In genomic region chr11:43979406-43979805, GRCm38 (mm10) we compare ENCODE assay signal across 25 mouse cellular contexts.
DNase-seq lines count a peak whose midpoint lies in the region; ATAC-seq and TF ChIP-seq lines count a peak whose summit lies in the region.
"Had no signal": no experiment of that assay in that cellular context is flagged by ENCODE, and none has a peak within 500 bp of the region (broad histone marks: within the 10 kb centered on the region; RNA-seq: fewer than 3 reads in every experiment).

No protein-coding gene starts in this region.

- no peak overlapping the region for H3K27ac ChIP-seq in forebrain, embryonic 13.5 days
- no peak overlapping the region for H3K27ac ChIP-seq in forebrain, embryonic 10.5 days
- 0 out of 2 replicates have a peak overlapping the region, but pooled peaks have one; percentile 5 for H3K27ac ChIP-seq in forebrain, embryonic 15.5 days (replicated peaks)
- H3K27ac ChIP-seq in forebrain, embryonic 12.5 days: no peak overlapping the region
- H3K27ac ChIP-seq in forebrain, postnatal 0 days (ENCODE audit: low read depth, low read length): no peak overlapping the region
- H3K27ac ChIP-seq: embryonic facial prominence, embryonic 10.5 days; embryonic facial prominence, embryonic 12.5 days had no signal

- no peak overlapping the region for H3K9ac ChIP-seq in forebrain, embryonic 13.5 days
- H3K9ac ChIP-seq in forebrain, embryonic 15.5 days (replicated peaks): no peak overlapping the region
- H3K9ac ChIP-seq in forebrain, embryonic 12.5 days: no peak overlapping the region
- H3K9ac ChIP-seq in forebrain, postnatal 0 days: no peak overlapping the region
- H3K9ac ChIP-seq: embryonic facial prominence, embryonic 12.5 days had no signal

- ATAC-seq in forebrain, embryonic 13.5 days: peak; percentile 24; the same call in 1 of the 2 replicates
- peak; percentile 66 for ATAC-seq in forebrain, embryonic 15.5 days (replicated peaks)
- ATAC-seq in forebrain, embryonic 12.5 days (ENCODE audit: low FRiP score): no peak
- ATAC-seq in forebrain, postnatal 0 days: 0 out of 2 replicates have a peak, but pooled peaks have one; percentile 18
- ATAC-seq: activated CD4-positive, CD25-positive, alpha-beta regulatory T cell, adult 4 months; CD4-positive, CD25-positive, alpha-beta regulatory T cell, adult 4 months; Patski had no signal

- no peak overlapping the region for H3K4me2 ChIP-seq in forebrain, embryonic 13.5 days
- no peak overlapping the region for H3K4me2 ChIP-seq in forebrain, embryonic 15.5 days (replicated peaks)
- no peak overlapping the region for H3K4me2 ChIP-seq in forebrain, embryonic 12.5 days
- no peak overlapping the region for H3K4me2 ChIP-seq in forebrain, postnatal 0 days (ENCODE audit: low read depth)
- H3K4me2 ChIP-seq: embryonic facial prominence, embryonic 12.5 days had no signal

- TF ChIP-seq CTCF in brain, embryonic 14.5 days (IDR thresholded peaks at IDR 0.05; ENCODE audit: borderline replicate concordance, extremely low read depth, insufficient read depth, insufficient read length): no peak
- TF ChIP-seq CTCF in forebrain, postnatal 0 days (IDR thresholded peaks at IDR 0.05; ENCODE audit: low read depth): no peak

- H3K36me3 ChIP-seq in forebrain, embryonic 13.5 days (ENCODE audit: poor library complexity, severe bottlenecking): no peaks in the 10 kb centered on the region
- no peaks in the 10 kb centered on the region for H3K36me3 ChIP-seq in forebrain, embryonic 10.5 days (replicated peaks)
- no peaks in the 10 kb centered on the region for H3K36me3 ChIP-seq in forebrain, embryonic 15.5 days
- no peaks in the 10 kb centered on the region for H3K36me3 ChIP-seq in forebrain, embryonic 12.5 days (replicated peaks)
- no peaks in the 10 kb centered on the region for H3K36me3 ChIP-seq in forebrain, postnatal 0 days (ENCODE audit: insufficient read depth)
- H3K36me3 ChIP-seq: embryonic facial prominence, embryonic 10.5 days; embryonic facial prominence, embryonic 12.5 days; G1E had no signal

- H3K27me3 ChIP-seq in forebrain, embryonic 13.5 days: no peaks in the 10 kb centered on the region
- no peaks in the 10 kb centered on the region for H3K27me3 ChIP-seq in forebrain, embryonic 10.5 days (ENCODE audit: poor library complexity, severe bottlenecking)
- no peaks in the 10 kb centered on the region for H3K27me3 ChIP-seq in forebrain, embryonic 15.5 days
- H3K27me3 ChIP-seq in forebrain, embryonic 12.5 days: peaks cover 4% of the 10 kb centered on the region
- H3K27me3 ChIP-seq in forebrain, postnatal 0 days (ENCODE audit: insufficient read depth, low read length): no peaks in the 10 kb centered on the region; the same call in 1 of the 2 replicates
- H3K27me3 ChIP-seq: CH12.LX; embryonic facial prominence, embryonic 12.5 days; Patski had no signal

- H3K4me1 ChIP-seq in forebrain, embryonic 13.5 days: peaks cover 8% of the 10 kb centered on the region; the same call in 1 of the 2 replicates
- H3K4me1 ChIP-seq in forebrain, embryonic 10.5 days: peaks cover 16% of the 10 kb centered on the region
- peaks cover 10% of the 10 kb centered on the region for H3K4me1 ChIP-seq in forebrain, embryonic 15.5 days
- H3K4me1 ChIP-seq in forebrain, embryonic 12.5 days: 0 out of 2 replicates have a peak, but pooled peaks cover 5% of the 10 kb centered on the region
- H3K4me1 ChIP-seq in forebrain, postnatal 0 days (ENCODE audit: insufficient read depth): 0 out of 2 replicates have a peak, but pooled peaks cover 8% of the 10 kb centered on the region
- H3K4me1 ChIP-seq: embryonic facial prominence, embryonic 12.5 days had no signal

- no peak for TF ChIP-seq POLR2A in brain, embryonic 14.5 days (IDR thresholded peaks at IDR 0.05; ENCODE audit: borderline replicate concordance, extremely low read depth, insufficient read depth, insufficient read length, poor library complexity, severe bottlenecking)

- H3K9me3 ChIP-seq in forebrain, embryonic 13.5 days (replicated peaks): no peaks in the 10 kb centered on the region
- H3K9me3 ChIP-seq in forebrain, embryonic 10.5 days: no peaks in the 10 kb centered on the region
- no peaks in the 10 kb centered on the region for H3K9me3 ChIP-seq in forebrain, embryonic 15.5 days
- no peaks in the 10 kb centered on the region for H3K9me3 ChIP-seq in forebrain, embryonic 12.5 days
- H3K9me3 ChIP-seq in forebrain, postnatal 0 days (ENCODE audit: low read length): no peaks in the 10 kb centered on the region
- H3K9me3 ChIP-seq: embryonic facial prominence, embryonic 10.5 days; embryonic facial prominence, embryonic 12.5 days; G1E had no signal

- WGBS in forebrain, embryonic 13.5 days: 47% methylated on average over 7 of the region's 7 CpGs
- WGBS in forebrain, embryonic 10.5 days: 74% methylated on average over 7 of the region's 7 CpGs
- 39% methylated on average over 7 of the region's 7 CpGs for WGBS in forebrain, embryonic 15.5 days
- WGBS in forebrain, embryonic 12.5 days: 53% methylated on average over 7 of the region's 7 CpGs
- 27% methylated on average over 7 of the region's 7 CpGs for WGBS in forebrain, postnatal 0 days

- no peak for DNase-seq in forebrain, embryonic 10.5 days (ENCODE audit: extremely low spot score, low spot score)
- DNase-seq in brain, embryonic 14.5 days (ENCODE audit: low read depth): peak; percentile 62
- DNase-seq in forebrain, postnatal 0 days: peak; percentile 10
- no peak for DNase-seq in spleen, postnatal 14 days (ENCODE audit: low spot score in 2 of 2)
- DNase-seq: adrenal gland, adult 8-10 months; adrenal gland, postnatal 14 days; adrenal gland, postnatal 36 days; B cell, adult 2 months; cerebellum, adult 11 months; cerebellum, adult 18-20 months; cerebellum, adult 8-10 months; cerebellum, adult 9-11 months; cerebellum, postnatal 14 days; cerebellum, postnatal 36 days; embryo, embryonic 11 days had no signal

- H3K4me3 ChIP-seq in forebrain, embryonic 13.5 days: no peak overlapping the region
- H3K4me3 ChIP-seq in forebrain, embryonic 10.5 days: no peak overlapping the region
- H3K4me3 ChIP-seq in forebrain, embryonic 15.5 days: no peak overlapping the region
- H3K4me3 ChIP-seq in forebrain, embryonic 12.5 days (replicated peaks): no peak overlapping the region
- no peak overlapping the region for H3K4me3 ChIP-seq in forebrain, postnatal 0 days (ENCODE audit: low read depth, low read length)
- H3K4me3 ChIP-seq: embryonic facial prominence, embryonic 10.5 days; embryonic facial prominence, embryonic 12.5 days had no signal

Comparison
In these comparisons a context has a peak if more than half of its experiments do, and no peak if none do; other contexts are left out.
1. DNase-seq: peak in brain, embryonic 14.5 days (single experiment) and forebrain, postnatal 0 days (single experiment); none in forebrain, embryonic 10.5 days (single experiment) and spleen, postnatal 14 days (0 of 2).